ENCODE assay signal across 29 mouse cellular contexts in the genomic region with DNA sequence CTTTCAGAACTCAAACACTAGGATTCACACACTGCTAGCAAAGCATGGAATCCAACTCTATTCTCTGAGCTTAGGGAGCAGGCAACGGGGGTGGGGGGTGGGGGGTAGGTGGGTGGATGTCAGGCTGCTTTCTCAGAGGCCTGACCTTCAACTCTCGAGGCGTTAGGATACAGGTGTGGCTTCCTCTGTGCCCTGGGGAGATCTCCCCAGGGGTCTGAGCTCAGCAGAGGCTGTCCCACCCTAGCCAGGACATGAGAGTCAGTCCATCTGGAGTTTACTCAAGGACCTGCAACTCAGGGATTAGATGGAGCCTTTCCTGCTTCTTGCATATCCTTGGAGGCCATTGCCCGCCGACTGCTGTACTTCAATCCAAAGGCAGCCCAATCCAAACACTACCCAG. TPM values are rescaled to one million over a fixed set of nuclear protein-coding genes. Genes with fewer than 3 reads are reported as not detected.
"Had no signal": no experiment of that assay in that cellular context is flagged by ENCODE, and none has a peak within 500 bp of the region (broad histone marks: within the 10 kb centered on the region; RNA-seq: fewer than 3 reads in every experiment).

No protein-coding gene starts in this region.

- H3K9me3 ChIP-seq: limb, embryonic 12.5 days; limb, embryonic 15.5 days; lung, embryonic 15.5 days; neural tube, embryonic 12.5 days; neural tube, embryonic 15.5 days; stomach, embryonic 15.5 days had no signal

- H3K27ac ChIP-seq: kidney, postnatal 0 days; layer of hippocampus, adult 2 months; limb, embryonic 12.5 days; limb, embryonic 15.5 days; liver, embryonic 14.5 days; lung, embryonic 15.5 days; neural tube, embryonic 12.5 days; neural tube, embryonic 15.5 days; stomach, embryonic 15.5 days had no signal

- DNase-seq: kidney, adult 2 months; kidney, postnatal 25 days; layer of hippocampus, adult 9-11 months; lung, adult 18-20 months; lung, postnatal 14 days; lung, postnatal 4 days; midbrain, embryonic 14.5 days; right cerebral cortex, adult 18-20 months; right cerebral cortex, postnatal 14 days; spleen, adult 18-20 months; thymus, postnatal 25 days had no signal

- H3K36me3 ChIP-seq: limb, embryonic 15.5 days; lung, embryonic 15.5 days; neural tube, embryonic 12.5 days; neural tube, embryonic 15.5 days; stomach, embryonic 15.5 days had no signal

- H3K4me1 ChIP-seq: stomach, embryonic 15.5 days had no signal

- H3K9ac ChIP-seq: limb, embryonic 12.5 days; limb, embryonic 15.5 days; liver, embryonic 14.5 days; lung, embryonic 15.5 days; neural tube, embryonic 12.5 days; neural tube, embryonic 15.5 days; stomach, embryonic 15.5 days had no signal

- H3K4me2 ChIP-seq: limb, embryonic 12.5 days; limb, embryonic 15.5 days; liver, embryonic 11.5 days; lung, embryonic 15.5 days; neural tube, embryonic 12.5 days; neural tube, embryonic 15.5 days; stomach, embryonic 15.5 days had no signal

- H3K4me3 ChIP-seq: layer of hippocampus, adult 2 months; limb, embryonic 12.5 days; limb, embryonic 15.5 days; lung, embryonic 15.5 days; neural tube, embryonic 12.5 days; neural tube, embryonic 15.5 days; stomach, embryonic 15.5 days had no signal

- H3K27me3 ChIP-seq: limb, embryonic 12.5 days; limb, embryonic 15.5 days; lung, embryonic 15.5 days; stomach, embryonic 15.5 days had no signal

RNA-seq across cellular contexts. Expression of gene B230104I21Rik, which starts 33.2 kb away (rescaled TPM):
- total RNA-seq: left cerebral cortex, adult 18-20 months; left cerebral cortex, postnatal 10 days; left cerebral cortex, postnatal 36 days; megakaryocyte progenitor cell, adult 5-6 weeks; megakaryocyte-erythroid progenitor cell, adult 5-6 weeks had no signal
- polyA plus RNA-seq: kidney, adult 2 months; kidney, embryonic 14.5 days; kidney, postnatal 0 days; large intestine, adult 2 months; limb, embryonic 15.5 days; liver, embryonic 11.5 days; liver, embryonic 14.5 days; lung, embryonic 15.5 days; midbrain, embryonic 14.5 days; neural tube, embryonic 12.5 days; neural tube, embryonic 15.5 days; stomach, embryonic 15.5 days; thymus, postnatal 0 days had no signal
